Comparison of ENCODE assay signal across 39 mouse cellular contexts in the genomic region with DNA sequence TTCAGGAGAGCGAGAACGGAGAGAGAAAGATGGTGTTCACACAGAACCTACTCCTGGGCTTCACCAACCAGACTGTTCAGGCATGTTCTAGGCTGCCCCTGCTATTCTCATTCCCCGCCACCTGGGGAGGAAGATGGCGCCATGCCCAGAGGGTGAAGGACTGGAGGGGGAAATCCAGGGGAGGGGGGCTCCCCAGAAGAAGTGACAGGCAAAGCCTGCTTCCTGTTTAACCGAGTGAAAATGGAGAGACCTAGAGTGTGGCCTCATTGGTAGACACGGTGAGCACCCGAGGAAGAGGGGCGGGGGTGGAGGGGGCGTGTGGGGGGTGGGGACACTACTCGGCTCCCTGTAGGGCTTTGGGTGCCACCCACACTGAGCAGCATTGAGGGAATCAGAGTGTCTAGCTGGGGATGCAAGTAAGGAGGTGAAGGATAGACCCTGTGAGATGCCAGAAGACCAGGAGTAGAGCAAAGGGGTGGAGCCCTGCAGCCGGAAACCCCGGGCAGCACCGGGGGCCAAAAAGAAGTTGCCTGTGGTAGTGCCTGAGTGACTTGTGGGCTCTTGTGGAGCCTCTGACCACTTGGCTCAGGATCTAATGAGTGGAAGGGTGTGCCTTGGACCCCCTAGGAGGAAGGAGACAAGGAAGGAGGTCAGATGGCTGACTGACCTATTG. TPM values are rescaled to one million over a fixed set of nuclear protein-coding genes. Genes with fewer than 3 reads are reported as not detected.
"Had no signal": no experiment of that assay in that cellular context is flagged by ENCODE, and none has a peak within 500 bp of the region (broad histone marks: within the 10 kb centered on the region; RNA-seq: fewer than 3 reads in every experiment).

No protein-coding gene starts in this region.

- H3K4me1 ChIP-seq: heart, embryonic 13.5 days; heart, embryonic 15.5 days; hindbrain, embryonic 13.5 days; hindbrain, embryonic 15.5 days; limb, embryonic 13.5 days; limb, embryonic 15.5 days had no signal

- H3K9me3 ChIP-seq: heart, embryonic 13.5 days; heart, embryonic 15.5 days; hindbrain, embryonic 13.5 days; hindbrain, embryonic 15.5 days; limb, embryonic 13.5 days; limb, embryonic 15.5 days had no signal

- H3K27me3 ChIP-seq: heart, embryonic 13.5 days; heart, embryonic 15.5 days; hindbrain, embryonic 13.5 days; hindbrain, embryonic 15.5 days; limb, embryonic 13.5 days; limb, embryonic 15.5 days had no signal

- ATAC-seq: hindbrain, postnatal 0 days; intestine, embryonic 16.5 days had no signal

- H3K9ac ChIP-seq: heart, embryonic 13.5 days; heart, embryonic 15.5 days; hindbrain, embryonic 13.5 days; hindbrain, embryonic 15.5 days; limb, embryonic 13.5 days; limb, embryonic 15.5 days had no signal

- DNase-seq: gastrocnemius, adult 2 months; gastrocnemius, postnatal 14 days; gastrocnemius, postnatal 36 days; heart, adult 11 months; heart, adult 2 months; heart, postnatal 14 days; heart, postnatal 36 days; kidney, adult 11 months; kidney, adult 2 months; kidney, postnatal 14 days; layer of hippocampus, adult 9-11 months; layer of hippocampus, postnatal 36 days; left cerebral cortex, postnatal 4 days had no signal

- H3K36me3 ChIP-seq: heart, embryonic 13.5 days; heart, embryonic 15.5 days; hindbrain, embryonic 13.5 days; hindbrain, embryonic 15.5 days; limb, embryonic 13.5 days; limb, embryonic 15.5 days had no signal

- H3K4me2 ChIP-seq: heart, embryonic 11.5 days; heart, embryonic 13.5 days; heart, embryonic 15.5 days; hindbrain, embryonic 13.5 days; hindbrain, embryonic 15.5 days; limb, embryonic 13.5 days; limb, embryonic 15.5 days; liver, embryonic 11.5 days had no signal

- H3K27ac ChIP-seq: gastrocnemius, adult 2 months; heart, adult 2 months; heart, embryonic 13.5 days; heart, embryonic 15.5 days; hindbrain, embryonic 13.5 days; hindbrain, embryonic 15.5 days; hindbrain, postnatal 0 days; limb, embryonic 13.5 days; limb, embryonic 15.5 days had no signal

- H3K4me3 ChIP-seq: gastrocnemius, adult 2 months; heart, adult 2 months; heart, embryonic 13.5 days; heart, embryonic 15.5 days; hindbrain, embryonic 13.5 days; hindbrain, embryonic 15.5 days; limb, embryonic 13.5 days; limb, embryonic 15.5 days had no signal

RNA-seq across cellular contexts. Expression of a gene that starts 10.7 kb away (rescaled TPM):
- total RNA-seq: hematopoietic stem cell, adult 5-6 weeks had no signal

RNA-seq across cellular contexts. Expression of a gene that starts 12.7 kb away (rescaled TPM):
- total RNA-seq: gastrocnemius, adult 2 months; gastrocnemius, postnatal 14 days; gastrocnemius, postnatal 36 days; heart, adult 2 months; heart, postnatal 14 days; heart, postnatal 36 days; hematopoietic stem cell, adult 5-6 weeks; hindbrain, postnatal 0 days; layer of hippocampus, adult 18-20 months; layer of hippocampus, adult 8-10 months; layer of hippocampus, postnatal 14 days; layer of hippocampus, postnatal 36 days; left cerebral cortex, adult 18-20 months; left cerebral cortex, adult 8-10 months; left cerebral cortex, postnatal 10 days; left cerebral cortex, postnatal 25 days; left cerebral cortex, postnatal 4 days had no signal
- polyA plus RNA-seq: frontal cortex, adult 2 months; heart, adult 2 months; heart, embryonic 11.5 days; heart, embryonic 15.5 days; heart, postnatal 0 days; hindbrain, embryonic 11.5 days; hindbrain, embryonic 13.5 days; hindbrain, embryonic 15.5 days; hindbrain, postnatal 0 days; intestine, embryonic 14.5 days; intestine, embryonic 16.5 days; kidney, adult 2 months; kidney, embryonic 14.5 days; kidney, embryonic 16.5 days; large intestine, adult 2 months; limb, embryonic 11.5 days; limb, embryonic 13.5 days; limb, embryonic 15.5 days; liver, embryonic 11.5 days had no signal

RNA-seq across cellular contexts. Expression of a gene that starts 44.0 kb away (rescaled TPM):
- total RNA-seq: gastrocnemius, adult 2 months; gastrocnemius, postnatal 36 days had no signal
